Mouse (Mus musculus) limb, embryonic 11.5 days (tissue): Measurements from ENCODE around the gene Actn4. TPM values are rescaled to one million over a fixed set of nuclear protein-coding genes. Genes with fewer than 3 reads are reported as not detected.

ENCODE experiments used
- ATAC-seq: fragments of 200-750 bp; cut with Nextera tagmentation; 2 replicates; pipeline ENCODE4 v1.8.0; 2017; ENCODE audit warnings: low read depth; ENCODE audit not compliant: insufficient number of reproducible peaks, low FRiP score, low TSS enrichment
- DNase-seq: peaks from one replicate; pipeline ENCODE4 v3.0.0-alpha.2; 2015; ENCODE audit warnings: low spot score
- H3K27ac ChIP-seq: fragments of 300-500 bp; sonication (generic); replicated peaks from 2 replicates; pipeline ENCODE4 v1.5.1; 2014; ENCODE audit warnings: low read depth, mild to moderate bottlenecking, low read length
- H3K27me3 ChIP-seq: fragments of 300-500 bp; sonication (generic); 2 replicates; pipeline ENCODE4 v1.6.1; 2014; ENCODE audit warnings: mild to moderate bottlenecking, low read length, mixed read lengths; ENCODE audit not compliant: control insufficient read depth, insufficient read depth
- H3K36me3 ChIP-seq: fragments of 300-500 bp; sonication (generic); 2 replicates; pipeline ENCODE4 v1.6.1; 2014; ENCODE audit warnings: mild to moderate bottlenecking, low read length, moderate library complexity, mixed read lengths; ENCODE audit not compliant: control insufficient read depth, insufficient read depth
- H3K4me1 ChIP-seq: fragments of 300-500 bp; sonication (generic); 2 replicates; pipeline ENCODE4 v1.6.1; 2014; ENCODE audit warnings: low read length, mixed read lengths; ENCODE audit not compliant: control insufficient read depth, insufficient read depth
- H3K4me2 ChIP-seq: fragments of 300-500 bp; sonication (generic); 2 replicates; pipeline ENCODE4 v1.6.1; 2014; ENCODE audit warnings: low read depth, mild to moderate bottlenecking, moderate library complexity; ENCODE audit not compliant: severe bottlenecking
- H3K4me3 ChIP-seq: fragments of 300-500 bp; sonication (generic); 2 replicates; pipeline ENCODE4 v1.5.1; 2014; ENCODE audit warnings: low read depth, low read length
- H3K9ac ChIP-seq: fragments of 300-500 bp; sonication (generic); 2 replicates; pipeline ENCODE4 v1.6.1; 2014; ENCODE audit warnings: mild to moderate bottlenecking, low read length
- H3K9me3 ChIP-seq: fragments of 300-500 bp; sonication (generic); 2 replicates; pipeline ENCODE4 v1.6.1; 2016; ENCODE audit warnings: low read length; ENCODE audit not compliant: control insufficient read depth
- WGBS: fragments of 180-500 bp; shearing (Covaris S2); extraction: QIAGEN DNeasy Blood & Tissue Kit; methylation state at CpG from one replicate; pipeline ENCODE4 v1.1.7; 2014; 5-methylcytosine and 5-hydroxymethylcytosine counted together
- polyA plus RNA-seq: library from polyadenylated mRNA; unstranded; fragments of >200 nt; fragmentation: Nextera tagmentation; extraction: Ambion mirVana; gene quantifications from 2 replicates; pipeline ENCODE4 v1.2.1, GENCODE M21; 2014

Gene Actn4
- polyA plus RNA-seq = 208 and 213 TPM in 2 replicates

DNA sequence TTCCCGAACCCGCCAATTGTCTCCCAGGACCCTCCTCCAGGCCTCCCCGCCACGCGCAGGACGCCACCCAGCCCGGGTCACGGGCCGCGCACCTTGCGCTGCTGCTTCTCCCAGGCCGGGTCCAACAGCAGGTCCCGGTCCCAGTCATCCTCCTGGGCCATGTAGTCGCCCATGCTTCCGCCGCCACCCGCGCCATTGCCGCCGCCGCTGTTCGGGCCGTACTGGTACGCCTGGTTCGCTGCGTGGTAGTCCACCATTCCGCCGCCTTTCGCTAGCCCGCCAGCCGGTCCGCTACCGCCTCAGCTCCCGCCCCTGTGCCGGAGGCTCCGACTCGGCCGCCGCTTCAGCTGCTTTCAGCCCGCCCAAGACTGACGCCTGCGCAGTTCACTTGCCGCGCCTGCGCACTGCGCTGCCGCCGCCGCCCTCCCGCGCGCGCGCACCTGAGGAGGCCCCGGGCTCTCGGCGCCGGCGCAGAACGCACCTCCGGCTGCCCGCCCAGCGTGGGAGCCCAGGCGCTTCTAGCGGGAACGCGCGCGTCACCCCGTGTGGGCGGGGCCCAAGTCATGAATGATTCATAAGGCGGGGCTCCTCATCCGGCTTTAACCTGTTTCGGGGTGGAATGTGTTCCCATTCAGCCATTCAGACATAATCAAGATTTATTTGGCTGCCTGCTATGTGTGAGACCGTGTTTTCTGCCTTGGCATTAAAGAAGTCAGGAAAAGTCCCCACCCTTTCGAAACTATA lies at the start of gene Actn4:
Gene Actn4, minus strand, starts transcription at position 414 of the 744 bp plus-strand sequence.
- WGBS = under 1% methylated on average over 76 of the region's 76 CpGs

DNA sequence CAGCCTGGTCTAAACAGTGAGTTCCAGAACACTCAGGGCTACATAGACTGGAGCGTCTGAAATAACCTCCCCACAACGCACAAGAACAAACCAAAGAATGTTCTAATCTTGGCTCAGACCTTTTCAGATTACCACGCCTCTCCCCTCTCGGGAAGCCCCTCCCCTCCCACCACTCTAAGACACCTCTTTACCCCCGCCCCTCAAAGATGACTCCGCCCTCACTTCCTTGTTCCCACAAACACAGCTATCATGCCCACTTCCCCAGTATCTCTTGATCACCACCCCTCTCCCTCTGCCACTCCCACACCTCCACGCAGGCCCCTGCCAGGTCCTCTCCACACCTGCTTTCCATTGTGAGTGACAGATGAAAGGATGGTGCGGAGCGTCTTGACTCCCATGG lies 46.6 kb upstream of the Actn4 start:
- H3K9ac ChIP-seq = no peak overlapping the region
- no peak for ATAC-seq

More for the DNA sequence above, at the start of gene Actn4:
- Histone ChIP-seq H3K9ac (peak within 1 kb of the TSS; percentile 82), H3K9me3 (no peaks in the 10 kb centered on the region), H3K36me3 (no peaks in the 10 kb centered on the region), H3K4me1 (peaks cover 23% of the 10 kb centered on the region), H3K27me3 (no peaks in the 10 kb centered on the region), H3K4me3 (peak within 1 kb of the TSS; percentile 89), H3K4me2 (peak within 1 kb of the TSS; percentile 65), H3K27ac (peak within 1 kb of the TSS; percentile 63)
- DNase-seq (peak; percentile 99), ATAC-seq (peak; percentile 90)

DNA sequence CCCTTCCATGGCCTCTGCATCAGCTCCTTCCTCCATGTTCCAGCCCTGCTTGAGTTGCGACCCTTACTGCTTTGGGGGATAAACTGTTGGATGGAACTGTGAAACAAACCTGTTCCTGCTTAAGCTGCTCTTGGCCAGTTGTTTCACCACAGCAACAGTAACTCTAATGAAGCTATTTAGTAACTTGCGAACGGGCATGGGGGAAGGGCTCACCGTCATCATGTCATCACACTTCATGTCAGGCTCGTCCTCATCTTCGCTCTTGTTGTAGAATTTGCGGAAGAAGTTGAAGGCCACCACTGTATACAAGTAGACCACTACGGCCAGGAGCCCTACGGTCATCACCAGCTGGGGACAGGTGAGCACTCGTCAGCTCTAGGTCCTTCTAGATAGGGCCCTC lies 46.0 kb upstream of the Actn4 start:
- H3K4me2 ChIP-seq = no peak overlapping the region
- DNase-seq (no peak), ATAC-seq (no peak)
- WGBS = 92% methylated on average over 10 of the region's 10 CpGs
- H3K9me3 ChIP-seq = no peaks in the 10 kb centered on the region
- H3K36me3 ChIP-seq = no peaks in the 10 kb centered on the region; the same call in 1 of the 2 replicates
- H3K9ac ChIP-seq = no peak overlapping the region
- H3K27me3 ChIP-seq = no peaks in the 10 kb centered on the region
- no peak overlapping the region for H3K4me3 ChIP-seq
- H3K27ac ChIP-seq = no peak overlapping the region
- H3K4me1 ChIP-seq = no peaks in the 10 kb centered on the region

More for the DNA sequence above, 46.6 kb upstream of the Actn4 start:
- Histone ChIP-seq H3K27ac (no peak overlapping the region), H3K9me3 (no peaks in the 10 kb centered on the region), H3K4me1 (no peaks in the 10 kb centered on the region), H3K27me3 (no peaks in the 10 kb centered on the region), H3K4me3 (no peak overlapping the region), H3K36me3 (no peaks in the 10 kb centered on the region; the same call in 1 of the 2 replicates), H3K4me2 (no peak overlapping the region)
- 77% methylated on average over 9 of the region's 9 CpGs for WGBS
- no peak for DNase-seq

DNA sequence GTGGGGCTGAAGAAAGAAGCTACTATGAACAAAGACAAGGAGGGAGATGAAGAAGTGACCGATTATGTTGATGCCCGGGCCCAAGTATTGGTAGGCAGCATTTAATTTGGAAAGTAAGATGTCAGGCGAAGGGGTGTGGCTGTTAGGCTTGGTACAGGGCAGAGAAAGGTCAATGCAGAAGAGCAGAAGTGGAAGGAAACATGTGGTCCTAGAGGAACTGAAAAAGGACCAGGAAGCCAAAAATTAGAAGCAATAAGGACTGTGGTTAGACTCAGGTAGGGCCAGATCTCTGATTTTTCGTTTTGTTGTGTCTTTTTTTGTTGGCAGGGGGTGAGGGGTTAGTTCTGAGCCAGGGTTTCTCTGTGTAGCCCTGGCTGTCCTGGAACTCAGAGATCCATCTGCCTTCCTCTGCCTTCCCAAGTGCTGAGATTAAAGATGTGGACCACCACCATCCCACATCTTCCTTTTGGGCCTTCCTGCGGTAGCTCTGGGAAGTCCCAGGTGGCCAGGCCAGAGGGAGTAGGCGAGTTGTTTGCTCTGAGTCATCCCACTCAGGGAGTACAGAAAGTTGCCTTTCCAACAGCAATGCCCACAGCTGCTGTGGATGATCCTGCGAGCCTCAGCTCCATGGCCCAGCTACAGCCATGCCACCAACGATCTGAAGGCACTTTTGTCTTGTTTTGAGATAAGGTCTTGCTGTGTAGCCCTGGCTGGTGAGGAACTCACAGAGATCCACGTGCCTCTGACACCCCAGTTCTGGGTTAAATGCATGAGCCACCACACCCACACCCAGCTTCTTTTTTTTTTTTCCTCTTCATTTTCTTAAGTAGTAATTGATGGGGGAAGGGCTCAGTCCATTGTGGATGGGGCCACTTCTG lies 45.3 kb upstream of the Actn4 start:
- H3K27me3 ChIP-seq = no peaks in the 10 kb centered on the region
- no peak overlapping the region for H3K4me2 ChIP-seq
- H3K4me1 ChIP-seq = no peaks in the 10 kb centered on the region
- no peaks in the 10 kb centered on the region; the same call in 1 of the 2 replicates for H3K36me3 ChIP-seq
- H3K9ac ChIP-seq = no peak overlapping the region
- no peak overlapping the region for H3K4me3 ChIP-seq
- H3K27ac ChIP-seq = no peak overlapping the region
- ATAC-seq (no peak), DNase-seq (no peak)
- no peaks in the 10 kb centered on the region for H3K9me3 ChIP-seq
- WGBS = 82% methylated on average over 9 of the region's 9 CpGs

- no peaks in the 10 kb centered on the region for H3K36me3 ChIP-seq
- H3K4me3 ChIP-seq = peak overlapping the region; percentile 47
- H3K27ac ChIP-seq = peak overlapping the region; percentile 70; the same call in 1 of the 2 replicates
- H3K4me2 ChIP-seq = peak overlapping the region; percentile 89
- 6% methylated on average over 43 of the region's 43 CpGs for WGBS
- DNase-seq (peak; percentile 96), ATAC-seq (peak; percentile 85)
- no peaks in the 10 kb centered on the region for H3K9me3 ChIP-seq
- peak overlapping the region; percentile 76 for H3K9ac ChIP-seq
- H3K4me1 ChIP-seq = 0 out of 2 replicates have a peak, but pooled peaks cover 2% of the 10 kb centered on the region
- H3K27me3 ChIP-seq = no peaks in the 10 kb centered on the region
These were observed 38.8 kb upstream of the Actn4 start for GRCm38 (mm10) chr7:29000651-29001605.

DNA sequence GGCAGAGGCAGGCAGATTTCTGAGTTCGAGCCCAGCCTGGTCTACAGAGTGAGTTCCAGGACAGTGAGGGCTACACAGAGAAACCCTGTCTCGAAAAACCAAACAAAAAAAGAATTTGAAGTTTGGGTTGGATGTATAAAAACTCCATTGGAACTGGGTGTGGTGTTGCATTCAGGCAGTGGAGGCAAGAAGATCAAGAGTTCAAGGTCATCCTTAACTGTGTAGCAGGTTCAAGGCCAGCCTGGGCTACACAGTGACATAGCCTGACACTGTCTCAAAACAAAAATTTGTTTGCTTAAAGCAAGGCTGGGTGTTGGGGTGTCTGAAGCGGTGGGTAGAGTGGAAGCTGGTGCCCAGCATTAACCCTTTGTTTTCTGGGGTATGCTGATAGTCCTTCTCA lies 31.3 kb upstream of the Actn4 start:
- no peaks in the 10 kb centered on the region for H3K9me3 ChIP-seq
- DNase-seq (no peak), ATAC-seq (no peak)
- H3K4me3 ChIP-seq = no peak overlapping the region
- H3K4me2 ChIP-seq = no peak overlapping the region
- H3K4me1 ChIP-seq = no peaks in the 10 kb centered on the region
- H3K9ac ChIP-seq = no peak overlapping the region
- H3K27ac ChIP-seq = no peak overlapping the region
- no peaks in the 10 kb centered on the region for H3K36me3 ChIP-seq
- 83% methylated on average over 3 of the region's 3 CpGs for WGBS
- no peaks in the 10 kb centered on the region for H3K27me3 ChIP-seq

GRCm38 (mm10) chr7:28992997-28993396 lies 30.9 kb upstream of the Actn4 start:
- no peak for ATAC-seq
- Histone ChIP-seq H3K27ac (no peak overlapping the region), H3K9me3 (no peaks in the 10 kb centered on the region), H3K27me3 (no peaks in the 10 kb centered on the region), H3K9ac (no peak overlapping the region), H3K4me3 (no peak overlapping the region), H3K4me2 (no peak overlapping the region), H3K4me1 (no peaks in the 10 kb centered on the region), H3K36me3 (no peaks in the 10 kb centered on the region)
- 81% methylated on average over 3 of the region's 3 CpGs for WGBS
- DNase-seq = no peak
